ENCODE assay signal across 21 mouse cellular contexts in the genomic region with DNA sequence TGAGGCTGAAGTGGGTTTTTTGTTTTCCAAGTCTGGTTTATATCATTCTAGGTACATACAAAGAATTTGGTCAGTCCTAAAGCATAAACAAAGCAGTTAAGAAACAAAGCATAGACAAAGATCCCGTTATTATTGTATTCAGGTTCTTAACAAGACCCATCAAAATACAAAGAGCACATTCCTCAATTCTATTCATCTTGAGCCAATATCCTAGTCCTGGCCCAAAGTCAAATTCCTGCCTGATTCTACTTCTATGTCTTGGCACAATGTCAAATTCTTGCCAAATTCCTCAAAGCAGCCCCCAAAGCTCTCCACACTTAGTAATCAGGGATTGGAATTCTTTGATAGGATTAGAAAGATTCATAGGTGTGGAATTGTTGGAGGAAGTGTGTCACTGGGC.
DNase-seq lines count a peak whose midpoint lies in the region; ATAC-seq and TF ChIP-seq lines count a peak whose summit lies in the region.
"Had no signal": no experiment of that assay in that cellular context is flagged by ENCODE, and none has a peak within 500 bp of the region (broad histone marks: within the 10 kb centered on the region; RNA-seq: fewer than 3 reads in every experiment).

No protein-coding gene starts in this region.

- H3K27me3 ChIP-seq in embryonic facial prominence, embryonic 11.5 days (ENCODE audit: control insufficient read depth, insufficient read depth, low read length), result no peaks in the 10 kb centered on the region
- no peaks in the 10 kb centered on the region for H3K27me3 ChIP-seq in embryonic facial prominence, embryonic 10.5 days (replicated peaks; ENCODE audit: low read depth, poor library complexity, severe bottlenecking)
- no peaks in the 10 kb centered on the region for H3K27me3 ChIP-seq in limb, embryonic 14.5 days (ENCODE audit: control insufficient read depth, insufficient read depth, low read length)
- H3K27me3 ChIP-seq in limb, embryonic 10.5 days (ENCODE audit: low read depth, poor library complexity, severe bottlenecking), result no peaks in the 10 kb centered on the region
- H3K27me3 ChIP-seq in forebrain, embryonic 15.5 days, result no peaks in the 10 kb centered on the region
- H3K27me3 ChIP-seq: heart, embryonic 12.5 days; limb, embryonic 12.5 days; liver, embryonic 13.5 days; midbrain, embryonic 13.5 days; stomach, embryonic 15.5 days had no signal

- H3K4me1 ChIP-seq in embryonic facial prominence, embryonic 11.5 days (ENCODE audit: control insufficient read depth, insufficient read depth, low read length), result no peaks in the 10 kb centered on the region
- no peaks in the 10 kb centered on the region for H3K4me1 ChIP-seq in embryonic facial prominence, embryonic 10.5 days
- no peaks in the 10 kb centered on the region for H3K4me1 ChIP-seq in limb, embryonic 14.5 days (ENCODE audit: control insufficient read depth, insufficient read depth, low read length)
- H3K4me1 ChIP-seq in limb, embryonic 10.5 days, result no peaks in the 10 kb centered on the region
- H3K4me1 ChIP-seq in forebrain, embryonic 15.5 days, result no peaks in the 10 kb centered on the region
- H3K4me1 ChIP-seq: heart, embryonic 12.5 days; limb, embryonic 12.5 days; liver, embryonic 13.5 days; midbrain, embryonic 13.5 days; stomach, embryonic 15.5 days had no signal

- WGBS in embryonic facial prominence, embryonic 11.5 days, result 59% methylated on average over 1 of the region's 1 CpGs
- WGBS in embryonic facial prominence, embryonic 10.5 days, result 75% methylated on average over 1 of the region's 1 CpGs
- 39% methylated on average over 1 of the region's 1 CpGs for WGBS in limb, embryonic 14.5 days
- 91% methylated on average over 1 of the region's 1 CpGs for WGBS in limb, embryonic 10.5 days
- WGBS in forebrain, embryonic 15.5 days, result 20% methylated on average over 1 of the region's 1 CpGs

- H3K27ac ChIP-seq in embryonic facial prominence, embryonic 11.5 days (replicated peaks; ENCODE audit: low read depth, low read length), result no peak overlapping the region
- no peak overlapping the region for H3K27ac ChIP-seq in embryonic facial prominence, embryonic 10.5 days (replicated peaks)
- no peak overlapping the region for H3K27ac ChIP-seq in limb, embryonic 14.5 days (replicated peaks; ENCODE audit: low read depth, low read length)
- no peak overlapping the region for H3K27ac ChIP-seq in limb, embryonic 10.5 days
- H3K27ac ChIP-seq in forebrain, embryonic 15.5 days (replicated peaks), result no peak overlapping the region
- H3K27ac ChIP-seq: limb, embryonic 12.5 days; liver, embryonic 13.5 days; midbrain, embryonic 13.5 days; stomach, embryonic 15.5 days had no signal

- no peaks in the 10 kb centered on the region for H3K36me3 ChIP-seq in embryonic facial prominence, embryonic 11.5 days (replicated peaks; ENCODE audit: control insufficient read depth, insufficient read depth, low read depth, low read length)
- no peaks in the 10 kb centered on the region for H3K36me3 ChIP-seq in embryonic facial prominence, embryonic 10.5 days (replicated peaks)
- H3K36me3 ChIP-seq in limb, embryonic 14.5 days (ENCODE audit: control insufficient read depth, insufficient read depth, low read length), result no peaks in the 10 kb centered on the region
- no peaks in the 10 kb centered on the region for H3K36me3 ChIP-seq in limb, embryonic 10.5 days
- H3K36me3 ChIP-seq in forebrain, embryonic 15.5 days, result no peaks in the 10 kb centered on the region
- H3K36me3 ChIP-seq: heart, embryonic 12.5 days; limb, embryonic 12.5 days; liver, embryonic 13.5 days; midbrain, embryonic 13.5 days; stomach, embryonic 15.5 days had no signal

- ATAC-seq in embryonic facial prominence, embryonic 11.5 days (replicated peaks; ENCODE audit: insufficient number of reproducible peaks, low FRiP score, low TSS enrichment, low read depth), result no peak
- ATAC-seq in limb, embryonic 14.5 days (ENCODE audit: low FRiP score, low read depth), result no peak
- peak; percentile 32; the same call in 1 of the 2 replicates for ATAC-seq in forebrain, embryonic 15.5 days (replicated peaks)
- ATAC-seq: midbrain, embryonic 13.5 days had no signal

- H3K4me2 ChIP-seq in embryonic facial prominence, embryonic 11.5 days (ENCODE audit: low read depth, low read length), result no peak overlapping the region
- no peak overlapping the region for H3K4me2 ChIP-seq in limb, embryonic 14.5 days (replicated peaks; ENCODE audit: low read depth, low read length, severe bottlenecking)
- H3K4me2 ChIP-seq in forebrain, embryonic 15.5 days (replicated peaks), result no peak overlapping the region
- H3K4me2 ChIP-seq: heart, embryonic 12.5 days; limb, embryonic 12.5 days; liver, embryonic 13.5 days; midbrain, embryonic 13.5 days; stomach, embryonic 15.5 days had no signal

- DNase-seq in embryonic facial prominence, embryonic 11.5 days (ENCODE audit: low spot score), result peak; percentile 0
- no peak for DNase-seq in embryonic facial prominence, embryonic 10.5 days (ENCODE audit: low spot score)
- peak; percentile 46 for DNase-seq in limb, embryonic 14.5 days (ENCODE audit: low spot score)
- no peak for DNase-seq in limb, embryonic 10.5 days (ENCODE audit: low spot score)
- DNase-seq in Muller cell, postnatal 12 days (ENCODE audit: inconsistent ontology term), result peak; percentile 95
- DNase-seq in MN1 (ENCODE audit: low spot score), result no peak
- DNase-seq in layer of hippocampus, adult 11-12 months (ENCODE audit: low spot score), result no peak
- DNase-seq: adrenal gland, postnatal 10 days; cerebellum, adult 11 months; embryo, embryonic 11 days; heart, postnatal 14 days; kidney, adult 18-20 months; kidney, postnatal 4 days; liver, embryonic 13.5 days; right cerebral cortex, postnatal 14 days; thymus, adult 18-20 months had no signal

- H3K9ac ChIP-seq in embryonic facial prominence, embryonic 11.5 days (replicated peaks; ENCODE audit: low read length), result no peak overlapping the region
- no peak overlapping the region for H3K9ac ChIP-seq in limb, embryonic 14.5 days (ENCODE audit: low read depth, low read length, severe bottlenecking)
- no peak overlapping the region for H3K9ac ChIP-seq in forebrain, embryonic 15.5 days (replicated peaks)
- H3K9ac ChIP-seq: heart, embryonic 12.5 days; limb, embryonic 12.5 days; liver, embryonic 13.5 days; midbrain, embryonic 13.5 days; stomach, embryonic 15.5 days had no signal

- TF ChIP-seq POLR2A in limb, embryonic 14.5 days (IDR thresholded peaks at IDR 0.05; ENCODE audit: borderline replicate concordance, extremely low read depth, insufficient read depth, insufficient read length), result no peak

- H3K9me3 ChIP-seq in embryonic facial prominence, embryonic 11.5 days (replicated peaks; ENCODE audit: control insufficient read depth, low read length), result no peaks in the 10 kb centered on the region
- H3K9me3 ChIP-seq in embryonic facial prominence, embryonic 10.5 days, result no peaks in the 10 kb centered on the region
- no peaks in the 10 kb centered on the region for H3K9me3 ChIP-seq in limb, embryonic 14.5 days (ENCODE audit: control insufficient read depth, low read length)
- H3K9me3 ChIP-seq in limb, embryonic 10.5 days (replicated peaks), result no peaks in the 10 kb centered on the region
- H3K9me3 ChIP-seq in forebrain, embryonic 15.5 days, result no peaks in the 10 kb centered on the region
- H3K9me3 ChIP-seq: heart, embryonic 12.5 days; liver, embryonic 13.5 days; midbrain, embryonic 13.5 days; stomach, embryonic 15.5 days had no signal

- no peak overlapping the region for H3K4me3 ChIP-seq in embryonic facial prominence, embryonic 11.5 days (ENCODE audit: low read depth, low read length)
- H3K4me3 ChIP-seq in embryonic facial prominence, embryonic 10.5 days, result no peak overlapping the region
- H3K4me3 ChIP-seq in limb, embryonic 14.5 days (replicated peaks; ENCODE audit: low read length), result no peak overlapping the region
- no peak overlapping the region for H3K4me3 ChIP-seq in limb, embryonic 10.5 days
- H3K4me3 ChIP-seq in forebrain, embryonic 15.5 days, result no peak overlapping the region
- H3K4me3 ChIP-seq: heart, embryonic 12.5 days; limb, embryonic 12.5 days; liver, embryonic 13.5 days; midbrain, embryonic 13.5 days; stomach, embryonic 15.5 days had no signal

Comparison
In these comparisons a context has a peak if more than half of its experiments do, and no peak if none do; other contexts are left out.
1. DNase-seq: peak in embryonic facial prominence, embryonic 11.5 days (single experiment), limb, embryonic 14.5 days (single experiment) and Muller cell, postnatal 12 days (single experiment); none in embryonic facial prominence, embryonic 10.5 days (single experiment), limb, embryonic 10.5 days (single experiment), MN1 (single experiment) and layer of hippocampus, adult 11-12 months (single experiment).